ENCODE assay signal across 20 mouse cellular contexts in the genomic region with DNA sequence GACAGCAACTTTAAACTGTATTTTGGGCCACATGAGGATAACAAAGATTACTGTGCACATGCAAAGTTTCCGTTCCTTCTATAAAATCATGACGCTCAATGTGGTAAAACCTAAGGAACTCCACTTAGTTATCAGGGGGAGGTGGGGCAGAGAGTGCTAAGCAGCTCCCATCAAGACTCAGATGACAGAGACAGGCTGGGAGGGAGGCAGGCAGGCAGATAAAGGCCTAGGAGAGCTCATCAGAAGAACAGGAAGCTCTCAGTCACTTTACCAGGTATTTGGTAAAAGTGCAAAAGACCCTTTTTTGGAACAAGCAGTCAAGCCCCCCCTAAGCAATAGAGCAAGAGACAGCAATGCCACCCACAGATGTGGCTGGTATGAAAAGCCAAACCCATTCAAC. TPM values are rescaled to one million over a fixed set of nuclear protein-coding genes. Genes with fewer than 3 reads are reported as not detected.
DNase-seq lines count a peak whose midpoint lies in the region; ATAC-seq and TF ChIP-seq lines count a peak whose summit lies in the region.
"Had no signal": no experiment of that assay in that cellular context is flagged by ENCODE, and none has a peak within 500 bp of the region (broad histone marks: within the 10 kb centered on the region; RNA-seq: fewer than 3 reads in every experiment).

No protein-coding gene starts in this region.

- H3K4me1 ChIP-seq in embryonic facial prominence, embryonic 14.5 days (ENCODE audit: control insufficient read depth, insufficient read depth, low read length), result peaks cover 21% of the 10 kb centered on the region
- H3K4me1 ChIP-seq in embryonic facial prominence, embryonic 10.5 days, result peaks cover 37% of the 10 kb centered on the region
- peaks cover 57% of the 10 kb centered on the region for H3K4me1 ChIP-seq in heart, embryonic 13.5 days
- H3K4me1 ChIP-seq in heart, embryonic 11.5 days (ENCODE audit: control insufficient read depth, insufficient read depth, low read length), result peaks cover 30% of the 10 kb centered on the region
- peaks cover 25 to 30% of the 10 kb centered on the region in 2 experiments for H3K4me1 ChIP-seq in liver, embryonic 14.5 days (replicated peaks; ENCODE audit: control insufficient read depth in 2 of 2, insufficient read depth in 2 of 2, low read length in 1 of 2)
- peaks cover 31% of the 10 kb centered on the region for H3K4me1 ChIP-seq in liver, embryonic 11.5 days (replicated peaks; ENCODE audit: control insufficient read depth, insufficient read depth, low read length)

- DNase-seq in embryonic facial prominence, embryonic 14.5 days (ENCODE audit: low spot score), result no peak
- DNase-seq in embryonic facial prominence, embryonic 10.5 days (ENCODE audit: low spot score), result no peak
- DNase-seq in liver, embryonic 14.5 days (ENCODE audit: low read depth in 3 of 3, low spot score in 3 of 3), result no peak
- DNase-seq in liver, embryonic 11.5 days (ENCODE audit: low spot score), result no peak
- no peak for DNase-seq in kidney, adult 18-20 months
- DNase-seq: cerebellum, adult 18-20 months; cerebellum, postnatal 36 days; kidney, adult 11 months; kidney, postnatal 25 days; liver; lung, embryonic 14.5 days; retina, postnatal 1 day had no signal

- no peak overlapping the region for H3K4me3 ChIP-seq in embryonic facial prominence, embryonic 14.5 days (ENCODE audit: low read depth, low read length)
- no peak overlapping the region for H3K4me3 ChIP-seq in embryonic facial prominence, embryonic 10.5 days
- no peak overlapping the region for H3K4me3 ChIP-seq in heart, embryonic 13.5 days
- no peak overlapping the region for H3K4me3 ChIP-seq in heart, embryonic 11.5 days (ENCODE audit: low read depth, low read length)
- no peak overlapping the region for H3K4me3 ChIP-seq in liver, embryonic 14.5 days (ENCODE audit: insufficient read depth in 1 of 2, low read depth in 2 of 2, low read length in 2 of 2)
- no peak overlapping the region for H3K4me3 ChIP-seq in liver, embryonic 11.5 days (ENCODE audit: low read depth, low read length)
- H3K4me3 ChIP-seq: embryonic facial prominence, embryonic 12.5 days; midbrain, embryonic 12.5 days had no signal

- ATAC-seq in embryonic facial prominence, embryonic 14.5 days (ENCODE audit: low read depth), result no peak
- ATAC-seq in heart, embryonic 13.5 days (ENCODE audit: extremely low read depth, insufficient number of reproducible peaks, low FRiP score, low TSS enrichment), result no peak
- ATAC-seq in heart, embryonic 11.5 days (replicated peaks; ENCODE audit: insufficient number of reproducible peaks, low FRiP score, low TSS enrichment), result no peak
- ATAC-seq in liver, embryonic 14.5 days (ENCODE audit: insufficient read depth), result no peak
- ATAC-seq in liver, embryonic 11.5 days (replicated peaks; ENCODE audit: low FRiP score), result no peak
- ATAC-seq in megakaryocyte-erythroid progenitor cell, adult 5-6 weeks (replicated peaks; ENCODE audit: low FRiP score, low TSS enrichment, poor library complexity, severe bottlenecking), result peak; percentile 56
- ATAC-seq: hindbrain, embryonic 16.5 days had no signal

- TF ChIP-seq EP300 in liver, embryonic 14.5 days (IDR thresholded peaks at IDR 0.05; ENCODE audit: low read depth), result no peak

- peaks cover 28% of the 10 kb centered on the region for H3K36me3 ChIP-seq in embryonic facial prominence, embryonic 14.5 days (ENCODE audit: control insufficient read depth, insufficient read depth, low read length)
- peaks cover 41% of the 10 kb centered on the region for H3K36me3 ChIP-seq in embryonic facial prominence, embryonic 10.5 days (replicated peaks)
- H3K36me3 ChIP-seq in heart, embryonic 13.5 days, result peaks cover 31% of the 10 kb centered on the region
- H3K36me3 ChIP-seq in heart, embryonic 11.5 days (ENCODE audit: control insufficient read depth, insufficient read depth, low read length), result peaks cover 10% of the 10 kb centered on the region
- H3K36me3 ChIP-seq in liver, embryonic 14.5 days (replicated peaks; ENCODE audit: control insufficient read depth, insufficient read depth, low read depth), result peaks cover 30% of the 10 kb centered on the region
- H3K36me3 ChIP-seq in liver, embryonic 11.5 days (ENCODE audit: control insufficient read depth, insufficient read depth, low read length), result peaks cover 12% of the 10 kb centered on the region

- H3K4me2 ChIP-seq in embryonic facial prominence, embryonic 14.5 days (ENCODE audit: low read depth, low read length), result no peak overlapping the region
- peak overlapping the region; percentile 24; the same call in 1 of the 2 replicates for H3K4me2 ChIP-seq in heart, embryonic 13.5 days
- H3K4me2 ChIP-seq in heart, embryonic 11.5 days, result no peak overlapping the region
- H3K4me2 ChIP-seq in liver, embryonic 14.5 days (ENCODE audit: low read depth), result no peak overlapping the region
- H3K4me2 ChIP-seq in liver, embryonic 11.5 days, result no peak overlapping the region
- H3K4me2 ChIP-seq: embryonic facial prominence, embryonic 12.5 days; lung, embryonic 14.5 days; midbrain, embryonic 12.5 days had no signal

- no peak overlapping the region for H3K27ac ChIP-seq in embryonic facial prominence, embryonic 14.5 days (replicated peaks; ENCODE audit: low read depth, low read length)
- H3K27ac ChIP-seq in embryonic facial prominence, embryonic 10.5 days (replicated peaks), result no peak overlapping the region
- H3K27ac ChIP-seq in heart, embryonic 13.5 days (replicated peaks), result 0 out of 2 replicates have a peak overlapping the region, but pooled peaks have one; percentile 24
- no peak overlapping the region for H3K27ac ChIP-seq in heart, embryonic 11.5 days (ENCODE audit: low read depth, low read length)
- H3K27ac ChIP-seq in liver, embryonic 14.5 days, result no peak overlapping the region
- H3K27ac ChIP-seq in liver, embryonic 11.5 days (ENCODE audit: low read depth, low read length), result no peak overlapping the region
- H3K27ac ChIP-seq: embryonic facial prominence, embryonic 12.5 days; macrophage; midbrain, embryonic 12.5 days; stomach, postnatal 0 days had no signal

- no peaks in the 10 kb centered on the region for H3K27me3 ChIP-seq in embryonic facial prominence, embryonic 14.5 days (replicated peaks; ENCODE audit: control insufficient read depth, insufficient read depth, low read length)
- no peaks in the 10 kb centered on the region for H3K27me3 ChIP-seq in embryonic facial prominence, embryonic 10.5 days (replicated peaks; ENCODE audit: low read depth, poor library complexity, severe bottlenecking)
- no peaks in the 10 kb centered on the region for H3K27me3 ChIP-seq in heart, embryonic 13.5 days (replicated peaks)
- H3K27me3 ChIP-seq in heart, embryonic 11.5 days (ENCODE audit: control insufficient read depth, insufficient read depth, low read length), result no peaks in the 10 kb centered on the region
- no peaks in the 10 kb centered on the region for H3K27me3 ChIP-seq in liver, embryonic 14.5 days (ENCODE audit: control insufficient read depth, insufficient read depth, low read length)
- no peaks in the 10 kb centered on the region for H3K27me3 ChIP-seq in liver, embryonic 11.5 days (replicated peaks; ENCODE audit: control insufficient read depth, insufficient read depth, low read length)
- H3K27me3 ChIP-seq: embryonic facial prominence, embryonic 12.5 days; midbrain, embryonic 12.5 days had no signal

- TF ChIP-seq CTCF in liver, embryonic 14.5 days (IDR thresholded peaks at IDR 0.05; ENCODE audit: low read depth), result no peak

- WGBS in embryonic facial prominence, embryonic 14.5 days, result 84% methylated on average over 2 of the region's 2 CpGs
- 86% methylated on average over 2 of the region's 2 CpGs for WGBS in embryonic facial prominence, embryonic 10.5 days
- 28% methylated on average over 2 of the region's 2 CpGs for WGBS in heart, embryonic 13.5 days
- WGBS in heart, embryonic 11.5 days (ENCODE audit: insufficient replicate concordance), result 42% methylated on average over 2 of the region's 2 CpGs
- WGBS in liver, embryonic 14.5 days (ENCODE audit: insufficient replicate concordance), result 35% methylated on average over 2 of the region's 2 CpGs
- 56% methylated on average over 2 of the region's 2 CpGs for WGBS in liver, embryonic 11.5 days

- H3K9ac ChIP-seq in embryonic facial prominence, embryonic 14.5 days (ENCODE audit: low read depth, low read length), result 0 out of 2 replicates have a peak overlapping the region, but pooled peaks have one; percentile 25
- H3K9ac ChIP-seq in heart, embryonic 13.5 days, result peak overlapping the region; percentile 44; the same call in 1 of the 2 replicates
- H3K9ac ChIP-seq in heart, embryonic 11.5 days (ENCODE audit: low read depth, low read length), result no peak overlapping the region
- 0 out of 2 replicates have a peak overlapping the region, but pooled peaks have one; percentile 9 for H3K9ac ChIP-seq in liver, embryonic 14.5 days (replicated peaks)
- no peak overlapping the region for H3K9ac ChIP-seq in liver, embryonic 11.5 days (ENCODE audit: low read depth, low read length)
- H3K9ac ChIP-seq: embryonic facial prominence, embryonic 12.5 days; lung, embryonic 14.5 days; midbrain, embryonic 12.5 days had no signal

- no peaks in the 10 kb centered on the region for H3K9me3 ChIP-seq in embryonic facial prominence, embryonic 14.5 days (ENCODE audit: control insufficient read depth, low read length)
- H3K9me3 ChIP-seq in embryonic facial prominence, embryonic 10.5 days, result no peaks in the 10 kb centered on the region
- H3K9me3 ChIP-seq in heart, embryonic 13.5 days, result no peaks in the 10 kb centered on the region
- H3K9me3 ChIP-seq in heart, embryonic 11.5 days (replicated peaks; ENCODE audit: control insufficient read depth, low read length), result no peaks in the 10 kb centered on the region
- H3K9me3 ChIP-seq in liver, embryonic 14.5 days (ENCODE audit: control insufficient read depth, low read length), result no peaks in the 10 kb centered on the region
- H3K9me3 ChIP-seq in liver, embryonic 11.5 days (ENCODE audit: control insufficient read depth, low read length), result no peaks in the 10 kb centered on the region
- H3K9me3 ChIP-seq: embryonic facial prominence, embryonic 12.5 days; midbrain, embryonic 12.5 days had no signal

RNA-seq across cellular contexts. Expression of a gene that starts 4.8 kb away (rescaled TPM):
- polyA plus RNA-seq in embryonic facial prominence, embryonic 14.5 days (2014; fragmentation: Nextera tagmentation; extraction: Ambion mirVana), result 116 and 131 TPM in 2 replicates
- 174 and 177 TPM in 2 replicates for polyA plus RNA-seq in embryonic facial prominence, embryonic 10.5 days (2016; fragmentation: Nextera tagmentation; extraction: Ambion mirVana)
- 79.0 and 86.7 TPM in 2 replicates for polyA plus RNA-seq in heart, embryonic 13.5 days (2015; fragmentation: Nextera tagmentation; extraction: Ambion mirVana)
- polyA plus RNA-seq in heart, embryonic 11.5 days (2014; fragmentation: Nextera tagmentation; extraction: Ambion mirVana), result 78.4 and 85.9 TPM in 2 replicates
- polyA plus RNA-seq in liver, embryonic 14.5 days (2012; rRNA removed), result 26.8 and 31.5 TPM in 2 replicates
- 37.1 and 37.5 TPM in 2 replicates for polyA plus RNA-seq in liver, embryonic 14.5 days (2014; fragmentation: Nextera tagmentation; extraction: Ambion mirVana)
- 87.2 and 88.2 TPM in 2 replicates for polyA plus RNA-seq in liver, embryonic 11.5 days (2014; fragmentation: Nextera tagmentation; extraction: Ambion mirVana)
- 98.0 and 112 TPM in 2 replicates for total RNA-seq in megakaryocyte-erythroid progenitor cell, adult 5-6 weeks (2014; fragmentation: Nextera tagmentation)
- total RNA-seq in megakaryocyte-erythroid progenitor cell, adult 5-6 weeks (2017), result 90.1 and 128 TPM in 2 replicates

RNA-seq across cellular contexts. Expression of a gene that starts 24.5 kb away (rescaled TPM):
- polyA plus RNA-seq in embryonic facial prominence, embryonic 14.5 days (2014; fragmentation: Nextera tagmentation; extraction: Ambion mirVana), result 30.0 and 30.6 TPM in 2 replicates
- polyA plus RNA-seq in embryonic facial prominence, embryonic 10.5 days (2016; fragmentation: Nextera tagmentation; extraction: Ambion mirVana), result 32.2 and 33.7 TPM in 2 replicates
- polyA plus RNA-seq in heart, embryonic 13.5 days (2015; fragmentation: Nextera tagmentation; extraction: Ambion mirVana), result 11.4 and 11.7 TPM in 2 replicates
- 18.5 and 19.1 TPM in 2 replicates for polyA plus RNA-seq in heart, embryonic 11.5 days (2014; fragmentation: Nextera tagmentation; extraction: Ambion mirVana)
- 0.82 and 0.85 TPM in 2 replicates for polyA plus RNA-seq in liver, embryonic 14.5 days (2012; rRNA removed)
- polyA plus RNA-seq in liver, embryonic 14.5 days (2014; fragmentation: Nextera tagmentation; extraction: Ambion mirVana), result 0.56 and 0.79 TPM in 2 replicates
- polyA plus RNA-seq in liver, embryonic 11.5 days (2014; fragmentation: Nextera tagmentation; extraction: Ambion mirVana), result 7.6 and 8.0 TPM in 2 replicates
- total RNA-seq in megakaryocyte-erythroid progenitor cell, adult 5-6 weeks (2014; fragmentation: Nextera tagmentation), result 0.42 TPM in 1 of 2 replicates, not detected in the other
- 0.09 TPM in 1 of 2 replicates, not detected in the other for total RNA-seq in megakaryocyte-erythroid progenitor cell, adult 5-6 weeks (2017)

Comparison
In these comparisons a context has a peak if more than half of its experiments do, and no peak if none do; other contexts are left out.
1. H3K9ac ChIP-seq: peak in embryonic facial prominence, embryonic 14.5 days (single experiment), heart, embryonic 13.5 days (single experiment) and liver, embryonic 14.5 days (single experiment); none in heart, embryonic 11.5 days (single experiment) and liver, embryonic 11.5 days (single experiment).